Mouse (Mus musculus): ENCODE results near the gene Olfr1338. TPM values are rescaled to one million over a fixed set of nuclear protein-coding genes. Genes with fewer than 3 reads are reported as not detected.

The Olfr1338 gene
- total and polyA plus RNA-seq, 3 experiments = not detected

- DNase-seq (ENCODE audit: low read depth, low spot score) = peak; percentile 52
- no peak overlapping the region for H3K27ac ChIP-seq (ENCODE audit: control insufficient read depth, low read depth, low read length)
Measured at GRCm38 (mm10) chr4:118721742-118722483, 36.6 kb downstream of the Olfr1338 start.

GRCm38 (mm10) chr4:118719838-118720237, 38.7 kb downstream of the Olfr1338 start, which contains the start of gene Olfr1340:
Gene Olfr1340, plus strand, starts transcription at chr4:118720138.
- no peak within 1 kb of the TSS for H3K27ac ChIP-seq (ENCODE audit: control insufficient read depth, low read depth, low read length)
- H3K27me3 ChIP-seq (ENCODE audit: control insufficient read depth in 1 of 2, insufficient read depth in 2 of 2, low read length in 2 of 2) = no peaks in the 10 kb centered on the region
- no peak within 1 kb of the TSS for H3K4me3 ChIP-seq (ENCODE audit: control insufficient read depth in 1 of 2, insufficient read depth in 1 of 2, low read depth in 2 of 2, low read length in 2 of 2)
- no peaks in the 10 kb centered on the region for H3K79me2 ChIP-seq (ENCODE audit: control insufficient read depth, insufficient read depth, low read length, poor library complexity)
- no peaks in the 10 kb centered on the region for H3K4me1 ChIP-seq (ENCODE audit: control insufficient read depth in 1 of 2, insufficient read depth in 2 of 2, low read length in 2 of 2)
- TF ChIP-seq UBTF (IDR thresholded peaks at IDR 0.05; ENCODE audit: borderline replicate concordance, insufficient read depth, low read depth, low read length) = no peak
- no peak for TF ChIP-seq NELFE (IDR thresholded peaks at IDR 0.05; ENCODE audit: low read depth, low read length)
- no peak for TF ChIP-seq CTCF (IDR thresholded peaks at IDR 0.05 in 2 of 3, conservative IDR thresholded peaks at IDR 0.05 in 1 of 3; ENCODE audit: control insufficient read depth in 1 of 3, insufficient read depth in 1 of 3, low read depth in 2 of 3, low read length in 3 of 3, poor library complexity in 1 of 3, severe bottlenecking in 1 of 3)
- no peak for TF ChIP-seq POLR2AphosphoS2 (IDR thresholded peaks at IDR 0.05; ENCODE audit: low read length)
- TF ChIP-seq POLR2A (IDR thresholded peaks at IDR 0.05; ENCODE audit: control insufficient read depth in 1 of 2, insufficient read depth in 1 of 2, low read depth in 1 of 2, low read length in 2 of 2, poor library complexity in 1 of 2) = no peak
- TF ChIP-seq ZMIZ1 (IDR thresholded peaks at IDR 0.05; ENCODE audit: low read depth, low read length) = no peak
- TF ChIP-seq NRF1 (IDR thresholded peaks at IDR 0.05; ENCODE audit: insufficient read depth, low read depth, low read length, poor library complexity, severe bottlenecking) = no peak
- no peak for TF ChIP-seq MEF2A (IDR thresholded peaks at IDR 0.05; ENCODE audit: extremely low read depth, insufficient replicate concordance, low read depth, low read length, poor library complexity, severe bottlenecking)
- no peak for TF ChIP-seq SIN3A (IDR thresholded peaks at IDR 0.05; ENCODE audit: low read length)
- TF ChIP-seq E2F4 (IDR thresholded peaks at IDR 0.05; ENCODE audit: borderline replicate concordance, low read depth, low read length) = no peak
- TF ChIP-seq CHD1 (IDR thresholded peaks at IDR 0.05; ENCODE audit: low read depth, low read length) = no peak
- no peak for TF ChIP-seq BHLHE40 (IDR thresholded peaks at IDR 0.05; ENCODE audit: borderline replicate concordance, low read depth, low read length)
- no peak for TF ChIP-seq MYB (IDR thresholded peaks at IDR 0.05; ENCODE audit: low read depth, low read length)
- no peak for TF ChIP-seq ELF1 (IDR thresholded peaks at IDR 0.05; ENCODE audit: low read depth, low read length)
- no peaks in the 10 kb centered on the region for H3K36me3 ChIP-seq (ENCODE audit: control insufficient read depth in 1 of 2, insufficient read depth in 2 of 2, low read length in 2 of 2)
- no peak within 1 kb of the TSS for H3K9ac ChIP-seq (ENCODE audit: control insufficient read depth, low read depth, low read length, poor library complexity, severe bottlenecking)
- no peak for DNase-seq (ENCODE audit: low read depth, low spot score)
- no peaks in the 10 kb centered on the region for H3K9me3 ChIP-seq (replicated peaks; ENCODE audit: insufficient read depth, low read length)

More at GRCm38 (mm10) chr4:118721742-118722483, 36.6 kb downstream of the Olfr1338 start:
- H3K9ac ChIP-seq (ENCODE audit: control insufficient read depth, low read depth, low read length, poor library complexity, severe bottlenecking) = no peak overlapping the region
- no peak overlapping the region for H3K4me3 ChIP-seq (ENCODE audit: control insufficient read depth in 1 of 2, insufficient read depth in 1 of 2, low read depth in 2 of 2, low read length in 2 of 2)
- no peaks in the 10 kb centered on the region for H3K27me3 ChIP-seq (ENCODE audit: control insufficient read depth in 1 of 2, insufficient read depth in 2 of 2, low read length in 2 of 2)
- H3K9me3 ChIP-seq (replicated peaks; ENCODE audit: insufficient read depth, low read length) = no peaks in the 10 kb centered on the region
- H3K36me3 ChIP-seq (ENCODE audit: control insufficient read depth in 1 of 2, insufficient read depth in 2 of 2, low read length in 2 of 2) = no peaks in the 10 kb centered on the region
- TF ChIP-seq ETS1 (IDR thresholded peaks at IDR 0.05; ENCODE audit: low read depth, low read length) (no peak), MAFK (IDR thresholded peaks at IDR 0.05; ENCODE audit: borderline replicate concordance, low read depth, low read length) (peak; percentile 71)
- no peaks in the 10 kb centered on the region for H3K79me2 ChIP-seq (ENCODE audit: control insufficient read depth, insufficient read depth, low read length, poor library complexity)
- H3K4me1 ChIP-seq (ENCODE audit: control insufficient read depth in 1 of 2, insufficient read depth in 2 of 2, low read length in 2 of 2) = no peaks in the 10 kb centered on the region

Measured in MEL (cell line).